Mouse (Mus musculus): ENCODE measurements around the gene Stxbp3.

The Stxbp3 gene

DNA sequence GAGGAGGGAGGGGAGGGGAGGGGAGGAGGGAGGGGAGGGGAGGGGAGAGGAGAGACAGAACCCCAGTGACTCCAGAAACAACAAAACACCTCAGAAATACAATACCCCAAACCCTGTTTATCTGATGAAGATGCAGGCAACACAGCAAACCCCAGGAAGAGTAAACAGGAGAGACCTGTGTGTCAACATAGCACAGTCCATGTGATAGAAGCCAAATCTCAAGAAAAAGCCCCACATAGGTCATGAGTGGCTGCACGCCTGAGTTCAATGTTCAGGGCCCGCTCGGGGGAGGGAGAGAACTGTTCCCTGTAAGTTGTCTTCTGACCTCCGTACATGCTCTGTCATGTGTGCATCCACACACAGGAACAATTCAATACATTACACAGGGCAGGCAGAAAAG is 43.9 kb downstream of the Stxbp3 start:
- DNase-seq (ENCODE audit: low read depth, low spot score): no peak

DNA sequence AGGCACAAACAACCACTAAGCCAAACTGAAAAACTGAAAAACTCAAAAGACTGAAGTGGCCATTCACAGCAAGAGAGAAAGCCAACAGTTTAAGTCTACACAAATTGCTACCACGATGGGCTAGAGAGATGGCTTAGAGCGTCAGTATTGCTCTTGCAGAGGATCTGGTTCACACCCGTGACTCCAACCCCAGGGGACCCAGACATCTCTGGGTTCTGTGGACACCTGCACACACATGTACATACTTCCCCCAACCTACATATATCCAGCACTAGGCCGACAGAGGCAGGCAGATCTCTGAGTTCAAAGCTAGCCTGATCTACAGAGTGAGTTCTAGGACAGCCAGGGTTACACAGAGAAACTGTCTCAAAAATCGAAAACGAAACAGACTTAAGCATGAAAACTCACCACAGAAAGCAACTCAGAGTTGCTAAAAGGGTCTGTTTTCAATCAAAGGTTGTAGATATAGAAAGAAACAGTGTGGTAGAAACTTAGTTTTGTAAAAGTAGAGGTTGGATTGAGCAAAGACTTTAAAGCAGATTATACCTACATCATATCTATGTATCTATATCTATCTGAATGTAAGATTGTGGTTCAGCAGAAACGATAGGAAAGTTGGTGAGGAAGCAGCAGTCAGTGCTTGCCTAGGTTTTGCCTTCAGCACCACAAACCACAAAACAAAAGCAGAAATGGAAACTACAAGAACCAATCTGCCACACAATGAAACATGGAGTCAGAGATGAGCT is 44.6 kb downstream of the Stxbp3 start:
- DNase-seq (ENCODE audit: low read depth, low spot score): no peak

DNA sequence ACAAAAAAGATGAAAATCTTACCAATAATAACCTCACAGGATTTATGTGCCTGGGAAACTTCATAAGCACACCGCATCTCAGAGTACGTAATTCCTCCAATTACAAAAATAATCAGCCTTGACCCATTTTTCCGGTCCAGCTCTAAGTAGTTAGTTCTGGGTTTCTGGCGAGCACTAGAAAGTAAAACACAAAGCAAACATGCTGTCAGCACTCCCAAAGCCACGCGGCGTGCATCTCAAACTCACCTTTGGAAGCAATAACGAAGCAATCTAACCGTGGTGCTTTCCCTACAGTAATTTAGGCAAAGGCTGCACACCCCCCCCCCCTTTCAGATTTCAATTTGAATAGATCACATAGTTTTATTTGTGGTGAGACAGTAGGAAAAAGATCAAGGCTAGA is 45.5 kb downstream of the Stxbp3 start:
- DNase-seq (ENCODE audit: low read depth, low spot score): no peak

DNA sequence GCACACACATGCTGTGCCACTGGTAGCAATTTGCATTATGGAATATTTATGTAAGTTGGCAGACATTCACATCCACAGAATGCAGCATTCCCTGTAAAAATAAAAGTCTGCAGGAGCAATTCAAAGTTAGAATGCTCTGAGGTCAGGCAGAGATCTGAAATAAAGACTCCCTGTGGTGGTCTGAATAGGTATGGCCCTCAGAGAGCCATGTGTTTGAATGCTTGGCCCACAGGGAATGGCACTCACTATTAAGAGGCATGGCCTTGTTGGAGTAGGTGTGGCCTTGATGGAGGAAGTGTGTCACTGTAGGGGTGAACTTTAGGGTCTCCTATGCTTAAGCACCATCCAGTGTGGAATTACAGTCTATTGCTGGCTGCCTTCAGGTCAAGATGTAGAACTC is 47.9 kb downstream of the Stxbp3 start:
- no peak for DNase-seq (ENCODE audit: low read depth, low spot score)

DNA sequence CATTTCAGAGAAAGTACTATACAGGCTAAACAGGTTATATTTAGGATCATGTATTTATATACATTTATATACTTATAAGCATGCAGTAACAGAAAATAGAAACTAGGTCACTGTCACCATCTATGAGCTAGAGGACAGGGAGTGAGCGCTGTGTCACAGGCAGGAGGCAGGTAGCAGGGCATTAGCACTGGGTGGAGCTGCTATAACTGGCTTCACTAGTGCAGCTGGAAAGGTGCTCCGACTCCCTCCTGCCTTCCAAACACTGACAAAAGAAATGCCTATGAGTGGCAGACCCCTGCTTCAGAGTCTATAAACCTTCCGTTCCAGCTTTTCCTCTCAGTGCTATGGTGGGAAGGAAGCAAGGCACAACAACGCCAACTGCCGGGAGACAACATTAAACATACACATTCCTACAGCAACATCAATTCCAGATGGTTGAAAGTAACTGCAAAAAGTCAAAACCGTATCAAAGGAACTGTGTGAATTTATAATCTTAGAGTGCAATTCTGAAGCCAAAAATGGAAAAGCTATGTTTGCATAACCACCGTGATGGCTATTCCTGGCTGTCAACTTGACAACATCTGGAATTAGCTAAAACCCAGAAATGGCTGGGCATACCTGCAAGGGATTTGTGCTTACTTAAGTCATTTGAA is 49.1 kb downstream of the Stxbp3 start:
- DNase-seq (ENCODE audit: low read depth, low spot score): no peak

DNA sequence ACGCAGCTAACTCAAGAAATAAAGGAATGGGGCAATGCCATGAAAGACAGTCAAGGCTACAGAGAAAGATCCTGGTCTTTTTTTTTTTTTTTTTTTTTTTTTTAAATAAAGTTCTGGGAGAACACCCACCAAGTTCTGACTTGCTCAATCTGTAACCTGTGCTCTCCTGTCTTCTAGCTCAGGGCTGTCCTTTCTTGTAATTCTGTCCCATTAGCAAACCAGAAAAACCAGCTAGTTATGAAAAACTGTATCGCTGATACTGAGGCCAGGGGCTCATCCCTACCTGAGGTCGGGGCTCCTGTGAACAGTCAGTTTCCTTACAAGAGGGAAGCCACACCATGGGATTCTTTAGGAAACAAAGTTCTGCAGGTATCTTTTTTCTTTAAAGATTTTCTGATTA is 49.8 kb downstream of the Stxbp3 start:
- no peak for DNase-seq (ENCODE audit: low read depth, low spot score)

DNA sequence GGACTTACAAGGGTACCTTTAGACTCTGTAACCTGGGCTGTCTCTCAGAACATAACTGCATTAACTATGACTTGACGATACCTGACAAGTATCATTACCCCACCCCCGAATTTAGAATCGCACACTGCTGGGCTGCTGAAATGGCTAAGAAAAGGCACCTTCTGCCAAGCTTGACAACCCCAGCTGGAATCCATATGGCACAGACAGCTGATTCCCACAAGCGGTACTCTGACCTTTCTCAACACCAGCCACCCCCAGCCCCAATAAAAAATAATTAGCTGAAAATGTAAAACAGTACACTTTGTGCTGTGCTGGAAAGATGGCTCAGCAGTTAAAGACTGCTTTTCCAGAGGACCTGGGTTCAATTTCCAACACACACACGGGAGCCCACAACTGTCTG is 51.0 kb downstream of the Stxbp3 start:
- DNase-seq (ENCODE audit: low read depth, low spot score): no peak

DNA sequence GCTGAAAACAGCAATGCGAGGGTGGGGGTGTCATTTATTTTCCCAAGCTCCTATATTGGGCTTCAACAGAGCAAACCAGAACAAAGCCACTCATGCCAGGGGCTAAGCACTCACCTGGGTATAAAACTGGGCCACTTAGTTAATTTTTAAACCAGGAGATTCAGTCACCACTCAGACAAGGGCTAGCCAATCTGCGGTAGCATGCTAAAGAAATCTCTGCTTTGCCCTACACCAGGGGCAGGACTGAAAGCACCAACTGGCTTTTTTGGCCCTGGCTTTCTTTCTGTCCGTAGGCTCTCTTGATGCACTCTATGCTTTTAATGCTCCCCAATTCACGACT is 51.9 kb downstream of the Stxbp3 start:
- DNase-seq (ENCODE audit: low read depth, low spot score): no peak

DNA sequence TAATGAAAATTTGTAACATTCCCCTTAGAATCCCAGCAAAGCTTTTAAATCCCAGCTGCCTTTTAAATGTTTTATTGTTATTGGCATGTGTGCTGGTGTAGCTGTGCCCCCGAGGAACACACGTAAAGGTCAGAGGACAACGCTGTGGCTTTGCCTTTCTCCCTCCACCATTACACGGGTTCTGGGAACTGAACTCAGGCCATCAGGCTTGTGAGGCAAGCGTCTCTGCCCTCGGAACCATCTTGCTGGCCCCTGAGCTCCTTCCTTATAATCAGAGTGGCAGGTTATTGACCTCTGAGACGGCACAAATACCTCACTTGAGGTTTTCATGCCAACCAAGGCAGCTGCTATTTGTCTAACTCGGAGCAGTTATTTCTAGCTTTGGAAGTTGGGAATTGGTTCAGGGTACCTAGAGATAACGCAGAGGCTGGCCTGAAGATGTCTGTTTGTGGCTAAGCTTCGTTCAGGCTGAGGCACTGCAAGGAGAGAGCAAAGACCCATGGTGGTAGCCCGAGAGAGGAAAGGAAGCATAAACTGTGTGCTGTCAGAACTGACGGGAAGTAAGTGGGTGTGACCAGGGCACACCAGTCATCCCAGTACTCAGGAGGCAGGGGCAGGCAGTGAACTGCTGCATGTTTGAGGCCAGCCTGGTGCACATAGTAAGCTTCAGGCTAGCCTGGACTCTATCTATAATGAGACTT is 52.4 kb downstream of the Stxbp3 start:
- no peak for DNase-seq (ENCODE audit: low read depth, low spot score)

DNA sequence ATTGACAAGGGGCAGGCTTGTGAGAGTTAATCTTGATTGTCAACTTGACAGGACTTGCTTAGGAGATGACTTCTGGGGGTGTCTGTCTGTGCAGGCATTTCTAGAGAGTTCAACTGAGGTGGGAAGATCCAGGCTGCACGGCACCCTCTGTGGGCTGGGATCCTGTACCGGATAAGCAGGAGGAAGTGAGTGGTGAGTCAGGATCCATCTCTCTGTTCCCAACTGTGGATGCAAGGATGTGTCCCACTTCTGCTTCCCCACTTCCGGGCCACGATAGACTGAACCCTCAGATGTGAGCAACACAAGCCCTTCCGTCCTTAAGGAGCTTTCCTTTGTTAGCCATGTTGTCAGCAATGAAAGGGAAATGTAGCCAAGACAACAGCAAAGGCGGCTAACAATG is 53.8 kb downstream of the Stxbp3 start:
- no peak for DNase-seq (ENCODE audit: low read depth, low spot score)

DNA sequence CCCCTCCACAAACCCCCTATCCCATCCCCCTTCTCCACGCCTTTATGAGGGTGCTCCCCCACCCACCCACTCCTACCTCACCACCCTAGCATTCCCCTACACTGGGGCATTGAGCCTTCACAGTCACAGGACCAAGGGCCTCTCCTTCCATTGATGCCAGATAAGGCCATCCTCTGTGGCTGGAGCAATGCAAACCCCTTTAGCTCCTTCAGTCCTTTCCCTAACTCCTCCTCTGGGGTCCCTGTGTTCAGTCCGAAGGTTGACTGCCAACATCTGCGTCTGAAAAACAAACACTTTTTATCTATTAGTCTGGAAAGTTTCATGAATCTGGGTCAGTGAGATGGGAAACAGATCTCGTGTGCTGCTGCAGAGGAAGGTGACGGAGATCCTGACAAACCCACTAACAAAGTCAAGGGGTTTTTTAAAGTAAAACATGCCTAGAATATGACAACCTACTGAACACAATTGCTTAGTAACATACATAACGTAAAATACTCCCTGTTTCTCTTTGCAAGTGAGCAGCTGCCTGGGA is 57.9 kb downstream of the Stxbp3 start:
- no peak for DNase-seq (ENCODE audit: low read depth, low spot score)

DNA sequence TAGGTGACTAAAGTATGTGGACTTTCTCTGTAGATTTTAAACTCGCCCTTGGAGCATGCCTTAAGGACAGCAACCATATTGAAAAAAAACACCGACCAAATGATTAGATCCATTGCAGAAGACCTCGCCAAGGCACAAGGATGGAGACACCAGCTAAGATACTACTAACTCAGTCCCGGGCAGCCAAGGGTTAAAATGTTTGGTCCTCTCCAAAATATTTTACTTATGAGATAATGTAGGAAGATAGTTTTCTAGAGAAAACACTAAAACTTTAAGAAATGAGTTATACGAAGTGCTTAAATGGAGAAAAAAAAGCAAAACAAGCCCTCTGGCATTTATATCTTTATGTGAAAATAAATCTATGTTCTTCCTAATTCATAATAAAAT is 58.4 kb downstream of the Stxbp3 start:
- DNase-seq (ENCODE audit: low read depth, low spot score): no peak

DNA sequence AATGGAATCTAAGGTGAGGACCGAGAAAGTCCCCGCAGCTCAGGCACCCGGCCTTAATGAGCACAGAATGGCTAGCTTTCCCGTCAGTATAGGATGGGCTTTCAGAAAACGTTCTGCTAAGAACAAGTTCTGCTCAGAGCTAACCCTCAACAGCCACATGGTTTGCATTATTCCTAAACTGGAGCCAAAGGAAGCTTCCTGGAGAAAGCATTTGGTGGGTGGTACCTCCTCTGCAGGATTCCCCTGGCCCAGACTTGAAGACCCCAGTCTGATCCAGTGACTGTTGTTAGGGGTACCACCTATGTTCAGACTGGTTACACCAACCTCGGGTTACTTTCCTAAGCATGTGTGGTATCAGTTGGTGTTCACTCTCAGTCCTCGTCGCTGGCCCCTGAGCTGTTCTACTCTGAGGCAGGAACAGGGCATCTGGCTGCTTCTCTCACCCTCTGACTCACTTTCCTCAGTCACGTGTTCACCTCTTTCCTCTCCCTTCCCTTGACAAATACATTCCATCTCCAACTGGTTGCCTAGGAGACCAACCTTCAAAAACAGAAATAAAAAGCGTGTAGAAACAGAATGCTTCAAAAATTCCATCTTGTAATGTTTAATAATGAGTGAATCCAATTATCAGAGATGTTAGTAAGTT is 59.0 kb downstream of the Stxbp3 start:
- DNase-seq (ENCODE audit: low read depth, low spot score): no peak

DNA sequence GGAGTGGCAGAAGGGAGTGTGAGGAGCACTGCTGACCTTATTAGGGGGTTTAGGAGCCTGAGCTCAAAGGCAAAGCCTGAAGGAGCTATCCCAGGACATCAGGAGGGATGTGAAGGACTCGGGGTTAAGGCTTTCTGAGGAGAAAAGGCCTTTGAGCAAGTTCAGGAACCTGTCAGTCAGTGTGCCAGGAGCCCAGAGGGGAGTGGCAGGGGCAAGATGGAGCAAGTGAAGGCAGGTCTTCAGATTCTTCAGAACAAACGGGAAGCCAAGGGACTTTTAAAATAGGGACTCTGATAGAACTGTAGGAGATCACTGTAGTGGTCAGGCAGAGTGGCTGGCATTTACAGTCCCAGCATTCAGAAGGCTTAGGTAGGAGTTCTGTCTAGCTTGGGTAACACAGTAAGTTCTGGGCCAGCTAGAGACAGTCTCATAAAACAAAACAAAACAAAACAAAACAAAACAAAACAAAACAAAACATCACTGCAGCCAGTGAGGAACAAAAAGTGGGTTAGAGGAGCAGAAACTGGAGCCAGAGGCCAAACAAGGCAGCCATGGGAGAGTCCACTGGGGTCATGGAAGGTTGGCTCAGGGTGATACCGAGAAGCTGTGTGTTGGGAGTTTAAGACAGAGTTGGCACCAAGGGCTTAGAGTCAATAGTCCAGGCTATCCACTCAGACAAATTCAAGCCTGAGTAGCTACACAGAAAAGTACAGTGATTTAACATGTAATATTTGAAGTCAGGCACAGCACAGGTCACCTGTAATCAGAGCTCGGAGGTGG is 61.4 kb downstream of the Stxbp3 start:
- DNase-seq (ENCODE audit: low read depth, low spot score): no peak

DNA sequence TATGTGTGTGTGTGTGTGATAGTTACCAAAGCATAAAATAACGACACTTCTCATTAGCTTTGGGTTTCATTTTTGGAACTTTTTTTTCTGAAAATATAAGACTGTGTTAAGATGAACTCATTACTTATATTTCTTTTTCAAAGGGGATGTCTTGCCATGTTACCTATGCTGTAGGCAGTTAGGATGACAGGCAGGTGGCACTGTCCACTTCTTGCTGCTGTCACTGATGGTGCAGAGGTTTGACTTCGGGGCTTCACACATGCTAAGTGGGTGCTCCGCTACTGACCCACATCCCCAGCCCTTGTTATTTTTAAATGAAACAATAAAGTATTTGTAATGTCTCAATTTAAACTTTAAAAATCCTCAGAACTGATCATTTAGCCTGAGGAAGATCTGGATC is 67.5 kb downstream of the Stxbp3 start:
- no peak for DNase-seq (ENCODE audit: low read depth, low spot score)

DNA sequence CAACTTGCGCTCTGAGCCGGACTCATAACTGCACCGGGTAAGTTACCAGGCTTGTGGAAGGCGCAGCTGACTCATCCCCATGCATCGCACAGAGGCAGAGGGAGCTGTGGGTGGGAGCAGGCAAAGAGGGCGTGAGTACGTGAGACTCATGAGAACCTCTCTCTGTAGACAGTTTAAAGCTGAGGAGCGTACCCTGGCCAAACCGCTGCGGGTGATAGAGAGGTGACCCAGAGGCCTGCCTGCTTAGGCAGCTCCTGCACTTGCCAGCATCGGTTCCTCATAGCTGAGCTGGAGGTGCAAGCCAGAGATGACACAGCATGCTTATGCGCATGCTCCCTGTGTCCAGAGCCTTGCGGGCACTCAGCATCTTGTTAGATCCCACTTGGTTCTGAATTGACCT is 68.1 kb downstream of the Stxbp3 start:
- no peak for DNase-seq (ENCODE audit: low read depth, low spot score)

DNA sequence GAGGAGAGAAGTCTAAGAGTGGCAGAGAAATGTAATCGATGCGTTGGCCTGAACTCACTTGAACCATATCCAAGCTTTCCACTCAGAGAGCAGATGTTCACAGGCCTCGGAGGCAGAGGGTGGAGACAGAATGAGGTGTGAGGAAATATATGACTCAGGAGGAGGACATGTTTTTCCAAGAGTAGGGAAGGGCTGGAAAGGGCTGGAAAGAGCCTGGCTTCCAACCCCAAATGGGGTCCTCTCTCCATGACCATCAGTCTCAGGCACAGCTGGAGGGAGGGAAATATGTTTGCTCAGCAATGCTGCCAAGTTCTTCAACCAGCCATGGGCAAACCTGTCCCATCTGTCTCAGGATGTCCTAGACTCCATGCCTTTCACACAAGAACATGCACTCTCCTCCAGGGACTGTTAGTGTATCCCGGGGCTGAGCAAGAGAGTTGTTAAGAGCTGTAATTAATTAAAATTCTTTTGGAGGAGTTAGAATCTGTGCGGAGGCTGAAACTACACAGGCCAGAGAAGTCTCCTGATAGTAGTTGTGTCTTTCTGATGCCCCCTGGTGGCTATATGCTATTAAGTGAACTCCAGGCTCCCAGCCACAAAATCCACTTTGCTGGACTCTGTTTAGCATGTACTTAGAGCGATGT is 69.5 kb downstream of the Stxbp3 start:
- DNase-seq (ENCODE audit: low read depth, low spot score): peak; percentile 59

DNA sequence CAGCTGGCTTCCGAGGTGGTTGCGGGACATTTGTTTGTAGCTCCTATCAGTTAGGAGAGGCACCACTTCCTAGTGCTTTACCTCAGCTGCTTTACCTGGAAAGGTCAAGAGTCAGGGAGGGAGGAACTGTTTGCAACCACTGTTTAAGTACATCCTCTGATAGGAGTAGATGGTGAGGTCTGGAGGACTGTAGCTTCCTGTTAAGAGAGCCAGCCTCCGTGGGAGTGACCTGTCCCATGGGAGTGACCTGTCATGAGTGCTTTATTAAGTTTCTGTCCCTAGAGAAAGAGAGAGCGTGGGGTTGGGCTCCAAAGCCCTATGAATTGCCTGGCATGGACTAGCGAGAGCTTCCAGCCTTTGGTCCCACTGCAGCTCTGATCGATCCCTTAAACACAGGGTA is 70.8 kb downstream of the Stxbp3 start:
- DNase-seq (ENCODE audit: low read depth, low spot score): no peak

DNA sequence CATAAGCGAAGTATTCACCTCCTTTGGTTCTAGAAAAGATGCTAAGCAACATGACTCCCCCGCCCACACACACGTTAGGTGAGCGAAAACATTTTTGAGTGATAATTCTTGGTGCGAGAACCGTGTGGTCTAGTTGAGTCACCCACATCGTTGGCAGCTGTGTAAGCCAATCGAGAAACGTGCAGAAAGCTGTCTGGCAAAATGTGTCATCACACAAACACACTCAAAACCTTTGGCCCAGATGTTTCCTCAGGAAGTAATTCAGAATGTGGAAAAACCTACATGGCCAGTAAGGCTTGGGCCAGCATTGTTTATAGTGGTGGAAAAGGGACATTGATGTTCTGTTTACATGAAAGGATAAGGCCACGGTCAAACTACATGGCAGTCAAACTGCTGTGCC is 72.9 kb downstream of the Stxbp3 start:
- no peak for DNase-seq (ENCODE audit: low read depth, low spot score)

DNA sequence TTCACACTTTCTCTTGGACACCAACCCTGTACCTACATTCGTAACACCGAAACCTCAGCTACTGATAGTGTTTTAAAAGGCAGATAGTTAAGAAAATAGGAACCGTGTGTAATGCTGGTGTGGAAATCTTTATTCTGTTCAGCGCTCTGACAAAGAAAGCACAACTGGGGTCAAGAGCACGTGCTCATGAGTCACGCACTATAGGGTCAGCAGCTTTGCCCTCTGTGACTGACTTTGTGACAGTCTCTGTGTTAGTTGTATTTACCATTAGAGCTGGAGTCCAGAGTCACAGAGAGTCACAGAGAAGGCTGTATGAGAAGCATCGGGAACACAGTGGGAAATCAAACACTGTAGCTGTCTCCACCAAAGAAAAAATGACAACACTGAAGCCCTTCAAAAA is 73.4 kb downstream of the Stxbp3 start:
- no peak for DNase-seq (ENCODE audit: low read depth, low spot score)

DNA sequence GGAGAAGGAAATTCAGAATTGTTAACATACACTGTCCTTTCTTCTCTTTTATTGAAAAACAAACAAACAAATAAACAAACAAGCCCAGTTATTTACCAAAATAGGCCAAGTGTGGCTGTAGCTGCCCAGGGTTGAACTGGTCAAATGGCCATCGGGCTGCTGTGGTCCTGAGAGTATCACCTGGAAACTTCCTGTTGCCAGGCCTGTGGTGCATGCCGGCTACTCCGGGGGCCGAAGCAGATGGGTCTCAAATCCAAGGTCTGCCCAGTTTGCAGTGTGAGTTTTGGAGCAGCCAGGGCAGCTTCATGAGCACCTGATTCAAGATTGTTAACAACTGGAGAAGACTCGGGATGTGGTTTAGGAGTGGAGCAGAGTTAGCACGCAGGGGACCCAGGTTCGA is 74.8 kb downstream of the Stxbp3 start:
- DNase-seq (ENCODE audit: low read depth, low spot score): no peak

Measured in retina, adult 2 months (tissue).